Comparison of ENCODE assay signal across 11 mouse cellular contexts in the genomic region with DNA sequence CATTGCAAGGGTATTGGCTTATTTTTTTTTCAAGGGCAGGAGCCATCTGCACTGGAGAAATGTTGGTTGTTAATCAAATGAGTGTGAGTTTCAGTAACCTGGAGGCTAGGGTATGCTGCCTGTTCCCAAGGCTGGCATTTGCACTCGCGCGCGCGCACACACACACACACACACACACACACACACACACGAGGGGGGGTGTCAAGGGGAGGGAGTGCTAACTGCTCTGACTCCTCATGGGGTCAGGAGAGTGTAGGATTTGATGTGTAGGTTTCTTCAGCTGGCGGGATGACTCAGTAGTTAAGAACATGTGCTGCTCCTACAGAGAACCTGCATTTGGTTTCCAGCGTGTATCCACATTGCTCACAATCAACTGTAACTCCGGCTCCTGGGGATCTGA. TPM values are rescaled to one million over a fixed set of nuclear protein-coding genes. Genes with fewer than 3 reads are reported as not detected.
DNase-seq lines count a peak whose midpoint lies in the region; ATAC-seq and TF ChIP-seq lines count a peak whose summit lies in the region.
"Had no signal": no experiment of that assay in that cellular context is flagged by ENCODE, and none has a peak within 500 bp of the region (broad histone marks: within the 10 kb centered on the region; RNA-seq: fewer than 3 reads in every experiment).

No protein-coding gene starts in this region.

- peaks cover 9% of the 10 kb centered on the region; the same call in 1 of the 2 replicates for H3K4me1 ChIP-seq in heart, embryonic 16.5 days (ENCODE audit: control insufficient read depth, insufficient read depth, low read length)
- H3K4me1 ChIP-seq in cerebellum, adult 2 months (ENCODE audit: control insufficient read depth, insufficient read depth, low read length): peaks cover 35% of the 10 kb centered on the region

- no peaks in the 10 kb centered on the region for H3K27me3 ChIP-seq in heart, embryonic 16.5 days (ENCODE audit: control insufficient read depth, insufficient read depth, low read length)
- no peaks in the 10 kb centered on the region for H3K27me3 ChIP-seq in cerebellum, adult 2 months (ENCODE audit: control insufficient read depth, insufficient read depth, low read length)
- H3K27me3 ChIP-seq: Patski had no signal

- H3K4me2 ChIP-seq in heart, embryonic 16.5 days (ENCODE audit: low read depth, low read length): no peak overlapping the region; the same call in 1 of the 2 replicates

- no peak for TF ChIP-seq POLR2A in cerebellum, adult 2 months (IDR thresholded peaks at IDR 0.05; ENCODE audit: borderline replicate concordance, insufficient read depth, low read length)

- WGBS in heart, embryonic 16.5 days: 35% methylated on average over 9 of the region's 9 CpGs
- WGBS in cerebellum, adult 2 months: 59% methylated on average over 9 of the region's 9 CpGs

- H3K9ac ChIP-seq in heart, embryonic 16.5 days (ENCODE audit: low read length): 0 out of 2 replicates have a peak overlapping the region, but pooled peaks have one; percentile 5

- no peak for ATAC-seq in heart, embryonic 16.5 days (replicated peaks; ENCODE audit: extremely low read depth, insufficient read depth, low FRiP score)
- ATAC-seq in erythroblast, adult 5-6 weeks (replicated peaks; ENCODE audit: low FRiP score, poor library complexity, severe bottlenecking): peak; percentile 45; the same call in 1 of the 2 replicates
- ATAC-seq in megakaryocyte progenitor cell, adult 5-6 weeks (replicated peaks; ENCODE audit: poor library complexity): peak; percentile 24; the same call in 1 of the 2 replicates
- no peak for ATAC-seq in monocyte, adult 5-6 weeks (replicated peaks; ENCODE audit: insufficient number of reproducible peaks, low FRiP score, low TSS enrichment, poor library complexity, severe bottlenecking)
- ATAC-seq: Patski had no signal

- peaks cover 23% of the 10 kb centered on the region for H3K36me3 ChIP-seq in heart, embryonic 16.5 days (ENCODE audit: control insufficient read depth, insufficient read depth)

- H3K27ac ChIP-seq in heart, embryonic 16.5 days (ENCODE audit: low read length): no peak overlapping the region
- H3K27ac ChIP-seq in cerebellum, adult 2 months (ENCODE audit: insufficient read depth, low read length): no peak overlapping the region

- no peak for DNase-seq in heart, postnatal 4 days
- DNase-seq in adrenal gland, postnatal 36 days: peak; percentile 32 to 51
- no peak for DNase-seq in cerebellum, adult 2 months
- DNase-seq in retina, postnatal 1 day: no peak
- DNase-seq: thymus, postnatal 14 days had no signal

- no peak for TF ChIP-seq CTCF in cerebellum, adult 2 months (IDR thresholded peaks at IDR 0.05; ENCODE audit: borderline replicate concordance, insufficient read depth, low read depth, low read length)

- no peaks in the 10 kb centered on the region for H3K9me3 ChIP-seq in heart, embryonic 16.5 days (replicated peaks; ENCODE audit: control insufficient read depth, low read length)
- H3K9me3 ChIP-seq: megakaryocyte, embryonic 14.5 days had no signal

- H3K4me3 ChIP-seq in heart, embryonic 16.5 days (ENCODE audit: low read length): no peak overlapping the region
- no peak overlapping the region for H3K4me3 ChIP-seq in cerebellum, adult 2 months (replicated peaks; ENCODE audit: insufficient read depth, low read depth, low read length)

RNA-seq across cellular contexts. Expression of a gene that starts 2.2 kb away (rescaled TPM):
- 3.4 TPM in 2 replicates for polyA plus RNA-seq in heart, embryonic 16.5 days (2015; fragmentation: Nextera tagmentation; extraction: Ambion mirVana)
- total RNA-seq in heart, postnatal 4 days (2021): 1 to 10 TPM; 3.5 to 4.7 TPM
- 10 to 100 TPM; 57.8 to 75.6 TPM for total RNA-seq in adrenal gland, postnatal 36 days (2021)
- total RNA-seq in erythroblast, adult 5-6 weeks (2015; ENCODE audit: low replicate concordance): 3.3 TPM in 2 replicates
- 2.1 and 2.3 TPM in 2 replicates for total RNA-seq in erythroblast, adult 5-6 weeks (2017; ENCODE audit: low replicate concordance)
- 18.6 and 22.4 TPM in 2 replicates for total RNA-seq in megakaryocyte progenitor cell, adult 5-6 weeks (2015)
- total RNA-seq in megakaryocyte progenitor cell, adult 5-6 weeks (2017): 18.1 and 20.7 TPM in 2 replicates
- 4.7 and 5.6 TPM in 2 replicates for polyA plus RNA-seq in cerebellum, adult 2 months (2012; rRNA removed)
- total RNA-seq in monocyte, adult 5-6 weeks (2017): 7.0 to 8.3 TPM (median 7.5 TPM) in 3 replicates

RNA-seq across cellular contexts. Expression of a gene that starts 4.2 kb away (rescaled TPM):
- polyA plus RNA-seq in heart, embryonic 16.5 days (2015; fragmentation: Nextera tagmentation; extraction: Ambion mirVana): not detected in 2 replicates
- total RNA-seq in heart, postnatal 4 days (2021): 1 to 10 TPM; 2.0 to 2.1 TPM
- 10 to 100 TPM; 39.2 to 52.3 TPM for total RNA-seq in adrenal gland, postnatal 36 days (2021)
- total RNA-seq in erythroblast, adult 5-6 weeks (2015; ENCODE audit: low replicate concordance): not detected in 2 replicates
- not detected in 2 replicates for total RNA-seq in erythroblast, adult 5-6 weeks (2017; ENCODE audit: low replicate concordance)
- total RNA-seq in megakaryocyte progenitor cell, adult 5-6 weeks (2015): not detected in 2 replicates
- not detected in 2 replicates for total RNA-seq in megakaryocyte progenitor cell, adult 5-6 weeks (2017)
- 0.33 TPM in 1 of 2 replicates, not detected in the other for polyA plus RNA-seq in cerebellum, adult 2 months (2012; rRNA removed)
- total RNA-seq in monocyte, adult 5-6 weeks (2017): not detected in 3 replicates
- polyA plus RNA-seq: Patski had no signal

RNA-seq across cellular contexts. Expression of a gene that starts 9.1 kb away (rescaled TPM):
- 0.35 and 0.71 TPM in 2 replicates for polyA plus RNA-seq in heart, embryonic 16.5 days (2015; fragmentation: Nextera tagmentation; extraction: Ambion mirVana)
- total RNA-seq in heart, postnatal 4 days (2021): 1 to 10 TPM in 1 of 2 experiments, not detected in 1; 1.1 TPM
- total RNA-seq in adrenal gland, postnatal 36 days (2021): 1 to 10 TPM in 1 of 2 experiments, under 1 TPM in 1; 0.86 to 2.1 TPM
- total RNA-seq in erythroblast, adult 5-6 weeks (2015; ENCODE audit: low replicate concordance): not detected in 2 replicates
- 0.42 TPM in 1 of 2 replicates, not detected in the other for total RNA-seq in erythroblast, adult 5-6 weeks (2017; ENCODE audit: low replicate concordance)
- total RNA-seq in megakaryocyte progenitor cell, adult 5-6 weeks (2015): 0.07 TPM in 1 of 2 replicates, not detected in the other
- total RNA-seq in megakaryocyte progenitor cell, adult 5-6 weeks (2017): not detected in 2 replicates
- 0.10 TPM in 1 of 2 replicates, not detected in the other for polyA plus RNA-seq in cerebellum, adult 2 months (2012; rRNA removed)
- 3.2 TPM in 1 of 3 replicates, not detected in the others for total RNA-seq in monocyte, adult 5-6 weeks (2017)

RNA-seq across cellular contexts. Expression of a gene that starts 19.4 kb away (rescaled TPM):
- 156 and 160 TPM in 2 replicates for polyA plus RNA-seq in heart, embryonic 16.5 days (2015; fragmentation: Nextera tagmentation; extraction: Ambion mirVana)
- total RNA-seq in heart, postnatal 4 days (2021): 100 to 1,000 TPM; 121 to 131 TPM
- total RNA-seq in adrenal gland, postnatal 36 days (2021): 100 to 1,000 TPM; 263 to 267 TPM
- 83.0 and 88.6 TPM in 2 replicates for total RNA-seq in erythroblast, adult 5-6 weeks (2015; ENCODE audit: low replicate concordance)
- total RNA-seq in erythroblast, adult 5-6 weeks (2017; ENCODE audit: low replicate concordance): 487 and 671 TPM in 2 replicates
- 112 and 114 TPM in 2 replicates for total RNA-seq in megakaryocyte progenitor cell, adult 5-6 weeks (2015)
- 387 and 408 TPM in 2 replicates for total RNA-seq in megakaryocyte progenitor cell, adult 5-6 weeks (2017)
- 136 and 150 TPM in 2 replicates for polyA plus RNA-seq in cerebellum, adult 2 months (2012; rRNA removed)
- total RNA-seq in monocyte, adult 5-6 weeks (2017): 128 to 251 TPM (median 142 TPM) in 3 replicates

RNA-seq across cellular contexts. Expression of a gene that starts 24.1 kb away (rescaled TPM):
- polyA plus RNA-seq in heart, embryonic 16.5 days (2015; fragmentation: Nextera tagmentation; extraction: Ambion mirVana): 104 and 107 TPM in 2 replicates
- total RNA-seq in heart, postnatal 4 days (2021): 10 to 100 TPM; 48.6 to 50.7 TPM
- total RNA-seq in adrenal gland, postnatal 36 days (2021): 10 to 100 TPM; 60.1 to 64.5 TPM
- 8.6 and 12.7 TPM in 2 replicates for total RNA-seq in erythroblast, adult 5-6 weeks (2015; ENCODE audit: low replicate concordance)
- 9.7 and 11.8 TPM in 2 replicates for total RNA-seq in erythroblast, adult 5-6 weeks (2017; ENCODE audit: low replicate concordance)
- 20.7 and 21.5 TPM in 2 replicates for total RNA-seq in megakaryocyte progenitor cell, adult 5-6 weeks (2015)
- 29.6 and 35.2 TPM in 2 replicates for total RNA-seq in megakaryocyte progenitor cell, adult 5-6 weeks (2017)
- polyA plus RNA-seq in cerebellum, adult 2 months (2012; rRNA removed): 102 and 103 TPM in 2 replicates
- 36.4 to 55.8 TPM (median 38.5 TPM) in 3 replicates for total RNA-seq in monocyte, adult 5-6 weeks (2017)

Comparison
In these comparisons a context has a peak if more than half of its experiments do, and no peak if none do; other contexts are left out.
1. ATAC-seq: peak in erythroblast, adult 5-6 weeks (single experiment) and megakaryocyte progenitor cell, adult 5-6 weeks (single experiment); none in heart, embryonic 16.5 days (single experiment) and monocyte, adult 5-6 weeks (single experiment).
2. DNase-seq: peak in adrenal gland, postnatal 36 days (2 of 2); none in heart, postnatal 4 days (single experiment), cerebellum, adult 2 months (0 of 2) and retina, postnatal 1 day (single experiment).
3. RNA of a gene that starts 4.2 kb away (total RNA-seq): 39.2 to 52.3 TPM in adrenal gland, postnatal 36 days; 2.0 to 2.1 TPM in heart, postnatal 4 days, not detected in erythroblast, adult 5-6 weeks, not detected in megakaryocyte progenitor cell, adult 5-6 weeks and not detected in monocyte, adult 5-6 weeks; every median in the first group is over 10 times any median in the second.